Mouse (Mus musculus) thymus, adult 18-20 months (tissue): ENCODE data around the gene Gm49366.
"Not testable (repeated sequence)": the region's sequence is repeated elsewhere in the genome, so short reads cannot be mapped to it uniquely, and the experiment has no call there.

Source experiments
- DNase-seq, 2 experiments: peaks; one replicate each; pipeline ENCODE4 v3.0.0; 2022; ENCODE audit warnings: mixed read lengths in 2 of 2

Gene Gm49366

DNA sequence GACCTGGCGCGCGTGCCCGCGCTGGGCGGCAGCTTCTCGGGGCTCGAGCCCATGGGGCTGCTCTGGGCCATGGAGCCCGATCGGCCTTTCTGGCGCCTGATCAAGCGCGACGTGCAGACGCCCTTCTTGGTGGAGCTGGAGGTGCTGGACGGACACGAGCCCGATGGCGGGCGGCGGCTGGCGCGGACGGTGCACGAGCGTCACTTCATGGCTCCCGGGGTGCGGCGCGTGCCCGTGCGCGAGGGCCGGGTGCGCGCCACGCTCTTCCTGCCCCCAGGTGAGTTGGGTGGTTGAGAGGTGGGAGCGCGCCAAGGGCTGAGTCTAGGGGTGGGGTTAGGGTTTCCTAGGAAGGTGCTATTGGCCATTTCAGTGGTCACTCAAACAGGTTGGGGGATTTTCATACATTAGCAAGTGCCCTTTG lies at the start of gene Gm49366:
Gene Gm49366 (plus strand): TSS at position 245 of the 421 bp plus-strand sequence.
- DNase-seq: not testable (repeated sequence)

DNA sequence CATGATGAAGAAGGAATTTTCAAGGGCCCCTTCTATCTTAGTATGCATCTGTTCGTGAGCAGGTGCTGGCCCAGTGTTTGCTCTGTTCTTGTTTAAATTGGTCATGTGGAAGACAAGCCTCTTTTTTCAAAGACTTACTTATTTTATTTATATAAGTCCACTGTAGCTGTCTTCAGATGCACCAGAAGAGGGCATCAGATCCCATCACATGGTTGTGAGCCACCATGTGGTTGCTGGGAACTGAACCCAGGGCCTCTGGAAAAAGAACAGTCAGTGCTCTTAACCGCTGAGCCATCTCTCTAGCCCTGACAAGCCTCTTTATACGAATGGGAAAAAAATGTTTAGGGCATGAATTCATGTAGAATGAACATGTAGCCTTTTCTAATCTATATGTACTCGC lies 49.4 kb upstream of the Gm49366 start:
- no peak for DNase-seq

DNA sequence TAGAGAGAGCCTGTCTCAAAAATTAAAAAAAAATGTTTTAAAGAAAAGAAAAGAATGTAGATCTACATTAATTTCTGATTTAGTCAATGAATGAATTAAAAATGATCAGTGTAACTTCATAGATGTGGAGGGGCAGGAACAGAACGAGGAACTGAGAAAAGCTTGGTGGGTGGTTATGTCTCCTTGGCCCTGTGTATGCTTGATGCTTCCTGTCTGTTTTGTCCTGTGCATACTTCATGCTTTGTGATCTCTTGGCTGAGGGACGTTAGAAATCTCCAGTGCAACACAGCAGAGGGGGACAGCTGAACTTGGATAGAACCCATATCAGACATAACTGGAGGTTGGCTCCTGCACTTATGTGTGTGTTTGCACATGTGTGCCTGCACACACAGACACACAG lies 41.5 kb upstream of the Gm49366 start:
- DNase-seq: no peak

DNA sequence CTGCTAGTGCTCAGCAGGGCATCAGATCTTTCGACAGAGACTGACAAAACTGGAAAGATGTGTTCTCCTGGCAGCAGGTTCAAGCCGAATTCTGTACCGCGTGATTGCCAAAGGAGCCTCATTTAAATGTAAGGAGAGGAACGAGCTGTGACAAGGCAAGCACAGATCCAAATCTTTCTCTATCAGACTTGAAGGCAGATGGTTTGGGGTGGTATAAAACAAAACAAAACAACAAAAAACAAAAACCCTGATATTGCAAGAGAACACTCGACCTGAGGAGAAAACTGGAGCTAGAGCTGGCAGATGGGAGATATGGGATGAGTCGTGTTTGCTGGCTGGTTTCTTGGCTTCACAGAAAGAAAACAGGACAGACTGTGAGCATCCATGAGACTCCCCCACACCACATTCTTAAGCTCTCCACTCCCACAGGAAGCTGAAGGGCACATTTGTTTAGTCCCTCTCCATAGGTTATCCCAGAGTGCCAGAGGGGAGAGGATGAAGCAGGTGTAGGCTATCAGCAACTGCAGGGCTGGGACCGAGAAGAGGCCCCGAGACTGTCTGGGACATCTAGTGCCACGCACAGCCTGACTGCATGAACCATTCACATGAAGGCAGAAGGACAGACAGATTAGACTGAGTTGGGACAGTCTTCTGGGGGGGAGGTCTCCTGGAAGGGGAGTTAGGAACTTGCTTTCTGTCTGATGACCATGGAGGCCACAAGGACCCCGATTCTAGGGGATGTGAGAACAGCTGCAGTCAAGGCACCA lies 40.2 kb upstream of the Gm49366 start:
- no peak for DNase-seq

DNA sequence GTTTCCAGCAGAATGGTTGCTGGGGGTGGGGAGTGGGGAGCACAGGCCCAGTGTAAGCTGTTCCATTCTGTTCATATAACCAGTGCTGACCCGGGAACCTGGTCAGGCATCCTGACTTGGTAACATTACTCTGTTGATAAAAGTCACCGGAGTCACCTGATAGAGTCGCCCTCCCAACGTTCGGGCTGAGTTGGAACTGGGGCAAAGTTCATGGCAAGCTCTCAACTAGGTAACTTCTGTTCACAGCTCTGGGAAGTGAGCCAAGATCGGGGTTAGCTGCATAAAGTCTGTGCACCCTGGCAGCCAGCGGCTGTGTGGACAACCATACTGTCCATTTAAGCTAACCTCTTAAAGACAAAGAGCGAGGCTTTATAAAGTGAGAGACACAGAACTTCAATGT lies 39.5 kb upstream of the Gm49366 start:
- DNase-seq: not testable (repeated sequence)

DNA sequence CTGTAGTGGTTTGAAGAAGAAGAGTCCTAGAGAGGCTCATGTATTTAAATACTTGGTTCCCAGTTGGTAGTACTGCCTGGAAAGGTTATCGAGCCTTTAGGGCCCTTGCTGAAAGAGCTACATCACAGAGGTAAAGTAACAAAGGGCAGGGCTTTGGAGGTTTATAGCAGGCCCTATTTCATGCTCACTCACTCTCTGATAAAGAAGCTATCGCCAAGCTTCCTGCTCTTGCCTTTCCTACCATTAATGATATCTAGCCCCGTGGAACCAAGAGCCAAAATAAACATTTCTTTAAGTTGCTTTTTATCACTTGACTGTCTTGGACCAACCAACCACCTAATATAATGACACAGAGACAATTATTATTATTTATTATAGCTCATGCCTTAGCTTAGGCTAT lies 38.3 kb upstream of the Gm49366 start:
- DNase-seq: no peak

DNA sequence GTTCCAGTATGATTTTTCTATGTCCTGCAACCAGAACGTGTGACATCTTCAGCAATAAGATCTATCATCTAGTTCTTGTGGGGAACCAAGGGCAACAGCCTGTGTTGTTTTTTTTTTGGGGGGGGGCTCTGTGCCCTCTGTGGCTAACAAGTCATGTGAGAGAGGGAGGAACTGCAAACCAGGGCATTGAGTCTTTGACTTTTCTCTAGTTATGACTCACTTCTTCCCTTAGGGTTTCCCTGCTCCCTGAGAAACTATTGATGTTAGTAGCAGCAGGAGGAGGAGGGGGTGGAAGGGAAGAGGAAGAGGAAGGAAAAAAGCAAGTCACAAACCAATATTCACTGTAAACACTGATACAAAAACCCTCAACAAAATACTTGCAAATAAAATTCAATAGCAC lies 34.9 kb upstream of the Gm49366 start:
- no peak for DNase-seq

DNA sequence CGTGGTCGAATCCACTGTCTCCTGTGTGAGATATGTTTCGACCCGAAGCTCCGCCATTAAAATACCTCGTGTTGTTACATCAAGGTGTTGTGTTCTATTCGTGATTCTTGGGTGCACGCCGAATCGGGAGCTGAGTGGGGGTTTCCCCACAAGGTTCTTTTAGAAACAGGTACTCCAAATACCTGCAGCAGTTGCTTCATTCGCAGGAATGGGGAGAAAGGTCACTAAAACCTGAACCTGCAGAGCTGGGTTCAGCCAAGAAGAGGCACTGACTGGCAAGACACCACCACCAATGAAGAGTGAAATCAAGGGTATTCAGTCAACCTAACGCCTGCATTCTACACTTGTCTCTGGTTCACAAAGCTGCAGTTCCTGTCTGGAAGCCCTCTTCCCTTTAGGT lies 30.5 kb upstream of the Gm49366 start:
- DNase-seq: no peak

DNA sequence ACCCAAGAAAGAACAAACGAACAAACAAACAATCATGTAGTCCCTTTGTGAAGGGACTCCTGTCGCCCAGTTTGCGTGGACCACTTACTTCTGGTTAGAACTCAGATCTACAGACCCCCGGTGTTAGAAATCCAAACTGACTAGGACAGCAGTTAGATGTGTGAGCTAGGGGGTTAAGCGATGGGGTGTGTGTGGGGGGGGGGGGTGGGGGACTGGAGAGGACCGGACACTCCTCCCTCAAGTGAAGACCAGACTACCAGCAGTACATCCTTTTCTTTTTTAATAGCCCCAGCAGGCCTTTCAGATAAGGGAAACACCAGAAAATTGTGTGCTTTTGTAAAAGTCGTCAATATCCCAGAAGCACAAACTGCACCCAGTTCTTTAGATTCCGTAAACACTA lies 30.0 kb upstream of the Gm49366 start:
- no peak for DNase-seq

DNA sequence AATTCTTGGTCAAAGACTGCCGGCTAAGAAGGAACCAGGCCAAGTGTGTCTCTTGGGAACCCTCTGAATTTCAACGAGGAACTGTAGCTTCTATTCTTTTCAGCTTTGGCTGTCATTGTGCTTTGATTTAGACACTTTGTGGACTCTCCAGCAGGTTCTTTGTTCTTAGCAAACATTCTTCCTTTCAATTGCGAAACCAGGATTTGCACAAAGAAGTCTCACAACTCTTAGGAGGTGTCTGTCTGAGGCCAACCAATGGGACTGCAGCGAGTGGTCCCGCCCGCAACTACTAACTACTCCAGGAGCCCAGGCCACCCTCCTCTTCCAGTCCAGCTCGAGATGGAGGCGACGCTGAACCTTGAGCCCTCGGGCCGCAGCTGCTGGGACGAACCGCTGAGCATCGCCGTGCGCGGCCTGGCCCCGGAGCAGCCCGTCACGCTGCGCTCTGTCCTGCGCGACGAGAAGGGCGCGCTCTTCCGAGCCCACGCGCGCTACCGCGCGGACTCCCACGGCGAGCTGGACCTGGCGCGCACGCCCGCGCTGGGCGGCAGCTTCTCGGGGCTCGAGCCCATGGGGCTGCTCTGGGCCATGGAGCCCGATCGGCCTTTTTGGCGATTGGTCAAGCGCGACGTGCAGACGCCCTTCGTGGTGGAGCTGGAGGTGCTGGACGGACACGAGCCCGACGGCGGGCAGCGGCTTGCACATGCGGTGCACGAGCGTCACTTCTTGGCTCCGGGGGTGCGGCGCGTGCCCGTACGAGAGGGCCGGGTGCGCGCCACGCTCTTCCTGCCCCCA lies 29.4 kb upstream of the Gm49366 start, which contains the start of gene Acot1:
Gene Acot1 (plus strand): TSS at position 320 of the 795 bp plus-strand sequence.
- DNase-seq: peak; percentile 9 to 13

DNA sequence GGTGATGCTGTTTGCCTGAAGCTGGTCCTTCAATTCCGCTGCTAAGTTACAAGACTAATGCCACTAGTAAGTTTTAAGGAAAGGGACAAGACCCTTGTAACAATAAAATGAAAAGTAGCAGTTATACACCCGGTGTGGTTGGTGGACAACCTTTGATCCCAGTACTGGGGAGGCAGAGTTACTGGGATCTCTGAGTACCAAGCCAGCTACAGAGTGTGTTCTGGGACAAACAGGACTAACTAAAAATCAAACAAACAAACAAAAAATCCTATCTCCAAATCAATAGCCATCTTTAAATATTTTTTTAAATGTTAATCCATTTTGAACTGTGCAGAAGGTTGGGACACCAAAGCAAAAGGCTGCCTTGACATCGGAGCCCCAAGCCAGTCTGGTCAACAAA lies 28.5 kb upstream of the Gm49366 start:
- DNase-seq: no peak

DNA sequence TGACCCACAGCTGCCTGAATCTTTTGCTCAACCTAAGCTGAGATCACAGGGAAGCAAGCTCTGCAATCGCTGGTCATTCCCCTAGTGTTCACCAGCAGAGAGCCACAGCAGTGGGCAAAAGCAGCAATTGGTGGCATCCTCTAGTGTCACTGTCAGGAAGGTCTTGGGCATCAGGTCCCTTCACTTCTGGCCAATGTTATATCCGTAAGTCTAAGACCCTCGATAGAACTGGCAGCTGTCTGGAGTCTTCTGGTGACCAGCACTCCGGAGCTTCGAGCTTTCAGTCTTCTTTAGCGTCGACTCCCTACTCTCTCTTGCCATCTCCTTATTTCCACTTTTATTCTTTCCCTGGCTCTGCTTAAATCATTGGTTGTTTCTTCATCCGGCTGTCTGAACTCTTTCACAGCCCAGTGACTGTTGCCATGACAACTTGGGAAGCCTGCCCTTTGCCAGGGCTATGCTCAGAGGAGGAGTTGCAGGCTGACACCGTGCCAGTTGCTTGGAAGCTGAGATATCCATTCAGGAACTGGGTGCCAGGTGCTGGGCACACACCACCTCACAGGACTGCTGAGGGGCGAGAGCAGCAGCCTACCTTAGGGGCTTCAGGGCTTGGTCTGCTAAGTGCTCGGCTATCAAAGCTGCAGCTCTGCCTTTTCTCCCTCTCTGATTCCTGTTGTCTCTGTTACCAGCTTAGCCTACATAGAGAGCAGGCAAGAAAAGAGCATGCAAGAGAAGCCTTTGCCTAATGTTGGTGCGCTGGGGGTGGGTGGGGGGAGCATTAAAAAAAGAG lies 27.3 kb upstream of the Gm49366 start:
- DNase-seq: peak in 1 of 2 experiments; percentile 3

DNA sequence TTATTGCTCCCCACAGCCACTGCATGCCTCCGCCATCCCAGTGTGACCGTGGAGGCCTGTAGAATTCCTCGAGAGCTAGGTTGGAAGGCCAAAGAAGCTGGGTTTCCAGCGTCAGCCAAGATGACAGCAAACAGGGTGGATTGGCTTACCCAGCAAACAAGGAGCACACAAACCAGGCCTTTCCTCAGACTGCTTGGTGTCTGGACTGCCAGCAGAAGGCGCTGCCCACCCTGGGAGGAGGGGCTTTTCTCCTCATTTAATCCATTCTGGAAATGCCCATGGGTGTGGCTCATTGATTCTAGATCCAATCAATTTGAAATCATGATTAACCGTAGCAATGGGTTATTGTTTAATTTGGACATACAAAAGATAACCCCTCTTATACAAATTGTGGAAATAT lies 25.6 kb upstream of the Gm49366 start:
- no peak for DNase-seq

DNA sequence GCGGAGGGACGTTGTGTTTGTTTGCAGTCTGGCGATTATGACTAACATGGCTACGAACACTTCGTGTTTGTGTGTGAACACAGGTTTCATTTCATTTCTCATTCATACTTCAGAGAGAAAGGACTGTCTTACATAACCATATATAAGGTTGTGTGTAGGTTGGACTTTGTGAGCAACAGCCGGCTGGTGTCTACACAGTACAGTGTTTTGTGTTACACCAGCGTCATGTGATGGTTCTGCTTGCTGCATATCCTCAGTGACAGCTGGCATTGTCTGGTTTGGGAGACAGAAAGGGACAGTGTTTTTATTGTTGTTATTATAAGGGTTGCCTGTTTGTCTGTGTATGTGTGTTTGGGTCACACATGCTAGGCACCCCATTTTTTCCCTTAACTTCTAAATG lies 25.0 kb upstream of the Gm49366 start:
- DNase-seq: no peak

DNA sequence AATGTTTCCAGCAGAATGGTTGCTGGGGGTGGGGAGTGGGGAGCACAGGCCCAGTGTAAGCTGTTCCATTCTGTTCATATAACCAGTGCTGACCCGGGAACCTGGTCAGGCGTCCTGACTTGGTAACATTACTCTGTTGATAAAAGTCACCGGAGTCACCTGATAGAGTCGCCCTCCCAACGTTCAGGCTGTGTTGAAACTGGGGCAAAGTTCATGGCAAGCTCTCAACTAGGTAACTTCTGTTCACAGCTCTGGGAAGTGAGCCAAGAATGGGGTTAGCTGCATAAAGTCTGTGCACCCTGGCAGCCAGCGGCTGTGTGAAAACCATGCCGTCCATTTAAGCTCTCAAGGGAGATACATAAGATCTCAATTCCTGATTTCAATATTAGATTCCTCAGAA lies 18.2 kb upstream of the Gm49366 start:
- DNase-seq: not testable (repeated sequence)

DNA sequence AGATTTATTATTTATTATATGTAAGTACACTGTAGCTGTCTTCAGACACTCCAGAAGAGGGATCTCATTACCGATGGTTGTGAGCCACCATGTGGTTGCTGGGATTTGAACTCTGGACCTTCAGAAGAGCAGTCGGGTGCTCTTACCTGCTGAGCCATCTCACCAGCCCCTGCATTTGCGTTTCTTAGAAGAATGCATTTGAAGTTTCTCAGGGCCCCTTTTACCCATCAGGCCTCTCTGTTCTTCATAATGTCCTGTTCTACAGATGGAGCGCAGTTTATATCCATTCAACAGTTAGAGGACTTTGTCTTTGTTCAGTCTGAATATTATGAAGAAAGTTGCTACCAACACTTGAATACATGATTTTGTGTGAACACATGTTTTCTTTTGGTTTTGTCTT lies 16.5 kb upstream of the Gm49366 start:
- DNase-seq: not testable (repeated sequence)

DNA sequence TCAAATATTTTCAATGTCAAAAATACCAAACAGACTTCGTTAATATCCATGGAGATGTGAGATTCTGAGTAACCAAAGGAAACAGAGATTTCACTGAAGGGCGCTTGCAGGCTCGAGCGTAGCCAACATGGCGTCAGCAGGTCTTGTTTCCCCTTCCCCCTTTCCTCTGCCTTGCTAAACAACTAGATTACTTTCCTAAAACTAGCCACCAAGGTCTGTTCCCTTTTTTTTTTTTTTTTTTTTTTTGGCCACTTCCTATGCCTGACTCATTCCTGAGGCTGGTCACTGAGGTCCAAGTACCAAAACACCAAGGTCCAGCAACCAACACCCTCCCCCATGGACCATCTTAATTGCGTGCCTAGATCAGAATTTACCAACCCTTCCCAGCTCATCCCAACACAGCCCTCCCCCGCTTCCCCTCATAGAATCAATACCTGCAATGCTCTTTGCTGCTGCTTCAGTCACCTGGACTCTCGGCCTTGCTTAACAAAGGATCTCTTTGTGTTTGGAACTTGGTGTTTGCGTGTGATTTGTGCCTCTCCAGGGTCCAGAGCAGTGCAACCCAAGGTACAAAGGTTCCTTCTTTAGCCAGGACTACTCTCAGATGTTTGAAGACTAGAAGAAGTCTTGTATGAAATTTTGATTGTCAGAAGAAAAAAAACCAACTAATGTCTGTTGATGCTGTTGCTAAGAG lies 15.5 kb upstream of the Gm49366 start:
- no peak for DNase-seq

DNA sequence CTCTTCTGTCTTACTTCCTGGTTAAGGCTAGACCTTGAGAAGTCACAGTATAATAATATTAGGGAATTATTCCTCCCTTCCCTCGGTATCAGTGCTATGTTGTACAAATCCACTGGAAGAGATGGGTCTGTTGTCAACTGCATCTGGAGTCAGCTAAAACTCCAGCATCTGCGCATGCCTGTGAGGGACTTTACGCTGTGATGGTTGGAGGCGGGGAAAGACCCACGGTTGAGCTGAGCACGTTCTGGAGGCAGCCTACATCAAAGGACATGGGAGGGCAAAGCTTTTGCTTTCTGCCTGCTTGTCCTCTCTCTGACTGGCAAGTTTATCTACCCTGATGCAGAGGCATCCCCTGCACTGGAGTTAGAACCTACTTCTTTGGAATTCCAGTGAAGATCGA lies 12.8 kb upstream of the Gm49366 start:
- DNase-seq: no peak

DNA sequence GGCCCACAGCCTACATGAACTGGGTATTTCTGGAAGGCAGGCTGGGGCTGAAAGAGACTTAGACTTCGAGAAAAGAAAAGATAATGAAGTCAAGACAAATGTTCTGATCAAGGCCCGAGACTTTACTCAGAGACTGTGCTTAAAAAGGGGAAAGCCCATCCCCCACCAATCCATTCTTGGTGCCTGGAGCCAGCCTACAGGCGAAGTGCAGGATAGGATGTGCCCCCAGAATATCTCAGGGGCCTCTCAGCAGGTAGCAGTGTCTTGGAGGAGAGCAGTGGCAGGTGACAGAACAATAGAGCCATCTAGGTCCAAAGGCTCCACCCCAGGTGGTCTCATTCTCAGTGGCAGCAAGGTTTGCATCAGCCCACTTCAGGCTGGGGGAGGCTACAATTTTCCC lies 10.4 kb upstream of the Gm49366 start:
- not testable (repeated sequence) for DNase-seq

DNA sequence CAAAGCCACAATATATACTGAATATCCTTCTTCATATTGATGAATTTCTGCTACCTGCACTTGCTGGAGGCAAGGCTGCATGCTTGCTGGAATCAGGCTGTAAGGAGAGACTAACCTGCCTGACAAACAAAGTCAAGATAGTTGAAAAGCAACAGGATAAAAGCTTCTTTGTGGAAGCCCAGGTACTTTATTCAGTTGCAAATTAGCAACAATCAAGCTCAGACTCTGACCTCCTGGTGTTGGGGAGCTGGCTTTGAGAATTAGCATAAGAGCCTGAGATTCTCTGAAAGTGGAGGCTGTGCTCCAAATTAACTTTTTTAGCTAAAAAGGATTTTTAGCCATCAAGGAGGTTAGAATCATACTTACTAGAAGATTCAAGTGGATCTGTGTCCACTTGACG lies 9.7 kb upstream of the Gm49366 start:
- not testable (repeated sequence) for DNase-seq

DNA sequence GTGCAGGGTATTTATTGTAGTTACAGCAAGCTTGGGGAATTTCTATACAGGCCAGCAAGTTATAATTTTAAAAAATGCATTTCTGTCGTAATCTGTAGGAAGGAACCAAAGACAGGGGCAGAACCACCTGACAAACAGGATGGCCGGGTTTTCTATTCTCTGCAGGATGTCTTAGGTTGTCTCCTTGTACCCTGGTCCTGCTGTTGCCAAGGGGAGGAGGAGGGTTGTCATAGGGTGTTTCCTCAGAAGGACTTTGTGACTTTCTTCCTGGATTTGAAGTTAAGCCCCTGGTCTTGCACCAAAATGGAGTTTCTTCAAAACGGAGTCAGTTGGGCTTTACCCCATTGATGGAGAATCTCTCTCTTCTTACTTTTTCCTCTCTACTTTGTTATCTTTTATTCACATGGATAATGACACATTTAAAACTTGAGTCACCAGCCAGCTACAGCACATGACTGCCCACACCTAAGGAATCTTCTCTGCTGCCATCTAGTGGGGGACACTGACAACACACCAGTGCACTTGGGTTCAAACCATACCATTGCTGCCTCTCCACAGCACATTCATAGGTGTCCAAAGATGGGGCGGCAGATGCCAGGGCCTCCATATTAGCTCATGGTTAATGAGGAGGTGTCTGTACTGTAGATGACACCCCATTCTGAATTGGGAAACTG lies 7.9 kb upstream of the Gm49366 start:
- DNase-seq: peak; percentile 16 to 28

DNA sequence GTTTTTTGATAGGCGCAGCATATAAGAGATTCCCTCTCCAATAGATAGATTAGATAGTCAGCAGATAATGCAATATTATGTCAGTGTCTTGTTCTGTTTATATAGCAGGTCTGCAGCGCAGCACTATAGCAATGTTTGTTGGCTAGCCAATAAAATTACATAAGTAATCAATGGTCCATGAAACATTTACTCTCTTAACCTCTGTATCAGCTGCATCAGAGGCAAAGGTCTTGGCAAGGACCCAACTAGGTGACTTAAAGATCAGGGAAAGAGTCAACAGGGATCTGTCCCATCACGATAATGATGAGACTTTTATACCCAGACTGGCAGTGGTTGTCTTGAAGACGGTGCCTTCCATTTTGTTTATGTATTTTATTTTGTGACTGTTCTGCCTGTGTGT lies 5.9 kb upstream of the Gm49366 start:
- no peak for DNase-seq
